Mouse (Mus musculus) G1E (cell line): Measurements from ENCODE around the gene H2-DMb2. TPM values are rescaled to one million over a fixed set of nuclear protein-coding genes. Genes with fewer than 3 reads are reported as not detected.

ENCODE experiments used
- ATAC-seq: 2 replicates; pipeline ENCODE4 v1.8.0; 2016; ENCODE audit warnings: mild to moderate bottlenecking; ENCODE audit not compliant: insufficient number of reproducible peaks, poor library complexity, low FRiP score, severe bottlenecking; ENCODE audit errors: extremely low read depth
- DNase-seq: peaks from one replicate; pipeline ENCODE4 v3.0.0; 2012; ENCODE audit warnings: low spot score
- H3K27me3 ChIP-seq: 2 replicates; pipeline ENCODE4 v1.6.1; 2012; ENCODE audit warnings: mild to moderate bottlenecking, low read length, inconsistent platforms; ENCODE audit not compliant: insufficient read depth
- H3K36me3 ChIP-seq: replicated peaks from 2 replicates; pipeline ENCODE3; 2012; ENCODE audit warnings: mild to moderate bottlenecking, inconsistent platforms
- H3K4me1 ChIP-seq: 2 replicates; pipeline ENCODE4 v1.6.1; 2012; ENCODE audit warnings: low read depth, low read length, inconsistent platforms, mixed read lengths; ENCODE audit not compliant: insufficient read depth
- H3K4me3 ChIP-seq: 2 replicates; pipeline ENCODE4 v1.5.1; 2012; ENCODE audit warnings: low read depth, mild to moderate bottlenecking, inconsistent platforms, low read length, moderate library complexity, mixed read lengths
- H3K9me3 ChIP-seq: replicated peaks from 2 replicates; pipeline ENCODE4 v1.6.1; 2012; ENCODE audit warnings: inconsistent platforms
- CTCF ChIP-seq: IDR thresholded peaks from 2 replicates; pipeline ENCODE4 v1.5.1; 2012; ENCODE audit warnings: low read depth, low read length, inconsistent platforms, mixed read lengths
- GATA1 ChIP-seq: IDR thresholded peaks from 2 replicates; pipeline ENCODE4 v1.6.1; 2012; ENCODE audit warnings: borderline replicate concordance, low read length, inconsistent platforms, mixed read lengths
- GATA2 ChIP-seq: IDR thresholded peaks from 2 replicates; pipeline ENCODE4 v1.6.1; 2012; ENCODE audit warnings: low read depth, low read length, inconsistent platforms, borderline replicate concordance
- POLR2AphosphoS5 ChIP-seq: IDR thresholded peaks from 2 replicates; pipeline ENCODE4 v1.6.1; 2012; ENCODE audit warnings: low read depth, low read length, inconsistent platforms; ENCODE audit not compliant: insufficient replicate concordance
- TAL1 ChIP-seq: conservative IDR thresholded peaks from 2 replicates; pipeline ENCODE4 v1.6.1; 2012; ENCODE audit warnings: low read depth, low read length, inconsistent platforms, mixed read lengths
- polyA plus RNA-seq: library from polyadenylated mRNA; stranded (reverse); fragments of >175 nt; gene quantifications from 2 replicates; pipeline ENCODE4 v1.2.3, GENCODE M21; 2012
- total RNA-seq, 2 experiments: library from RNA; stranded (forward) in 1 of 2; stranded (reverse) in 1 of 2; fragments of 200-1000 nt in 1 of 2; fragments of >200 nt in 1 of 2; fragmentation: Nextera tagmentation in 1 of 2; gene quantifications; 2 replicates each; pipeline ENCODE4 v1.2.3; 2014 to 2017

H2-DMb2 gene
- total and polyA plus RNA-seq, 3 experiments = not detected

- Histone ChIP-seq H3K4me1 (peaks cover 28% of the 10 kb centered on the region), H3K36me3 (peaks cover 7% of the 10 kb centered on the region), H3K4me3 (no peak overlapping the region), H3K9me3 (no peaks in the 10 kb centered on the region), H3K27me3 (peaks cover 30% of the 10 kb centered on the region)
- TF ChIP-seq GATA1 (no peak), POLR2AphosphoS5 (no peak), CTCF (no peak), TAL1 (no peak), GATA2 (no peak)
- DNase-seq (no peak), ATAC-seq (no peak)
These were observed 57.8 kb downstream of the H2-DMb2 start for GRCm38 (mm10) chr17:34200772-34201505.

Other genes with a start within 250 kb of the H2-DMb2 start
Only the 20 nearest of the 31 such genes appear.
- 2,195 and 2,298 TPM in 2 replicates for gene Rps18, start 187.3 kb upstream of the H2-DMb2 start, total RNA-seq (2014; fragmentation: Nextera tagmentation)
- 1,704 and 1,830 TPM in 2 replicates for gene Rps18, start 187.3 kb upstream of the H2-DMb2 start, total RNA-seq (2017)
- 739 and 1,633 TPM in 2 replicates for gene Rps18, start 187.3 kb upstream of the H2-DMb2 start, polyA plus RNA-seq
- gene H2-K1, start 143.0 kb upstream of the H2-DMb2 start, total RNA-seq (2014; fragmentation: Nextera tagmentation) = not detected in 2 replicates
- gene H2-K1, start 143.0 kb upstream of the H2-DMb2 start, total RNA-seq (2017) = 0.16 and 0.23 TPM in 2 replicates
- gene H2-K1, start 143.0 kb upstream of the H2-DMb2 start, polyA plus RNA-seq = 0.58 and 0.74 TPM in 2 replicates
- 8.4 and 9.7 TPM in 2 replicates for gene Ring1, start 118.6 kb upstream of the H2-DMb2 start, total RNA-seq (2014; fragmentation: Nextera tagmentation)
- gene Ring1, start 118.6 kb upstream of the H2-DMb2 start, total RNA-seq (2017) = 10.9 and 13.1 TPM in 2 replicates
- 46.4 and 59.9 TPM in 2 replicates for gene Ring1, start 118.6 kb upstream of the H2-DMb2 start, polyA plus RNA-seq
- 77.5 and 87.1 TPM in 2 replicates for gene H2-Ke6, start 115.2 kb upstream of the H2-DMb2 start, total RNA-seq (2014; fragmentation: Nextera tagmentation)
- 44.7 and 45.9 TPM in 2 replicates for gene H2-Ke6, start 115.2 kb upstream of the H2-DMb2 start, total RNA-seq (2017)
- gene H2-Ke6, start 115.2 kb upstream of the H2-DMb2 start, polyA plus RNA-seq = 58.6 and 78.0 TPM in 2 replicates
- gene Slc39a7, start 111.6 kb upstream of the H2-DMb2 start, total RNA-seq (2014; fragmentation: Nextera tagmentation) = 16.9 and 17.5 TPM in 2 replicates
- 58.0 and 60.1 TPM in 2 replicates for gene Slc39a7, start 111.6 kb upstream of the H2-DMb2 start, total RNA-seq (2017)
- 66.0 and 98.1 TPM in 2 replicates for gene Slc39a7, start 111.6 kb upstream of the H2-DMb2 start, polyA plus RNA-seq
- 27.7 and 29.7 TPM in 2 replicates for gene Rxrb, start 111.5 kb upstream of the H2-DMb2 start, total RNA-seq (2014; fragmentation: Nextera tagmentation)
- 30.5 and 34.7 TPM in 2 replicates for gene Rxrb, start 111.5 kb upstream of the H2-DMb2 start, total RNA-seq (2017)
- 175 and 211 TPM in 2 replicates for gene Rxrb, start 111.5 kb upstream of the H2-DMb2 start, polyA plus RNA-seq
- gene Col11a2, start 103.9 kb upstream of the H2-DMb2 start, total RNA-seq (2014; fragmentation: Nextera tagmentation) = 0.45 and 0.92 TPM in 2 replicates
- gene Col11a2, start 103.9 kb upstream of the H2-DMb2 start, total RNA-seq (2017) = 0.58 and 1.6 TPM in 2 replicates
- 1.9 and 2.3 TPM in 2 replicates for gene Col11a2, start 103.9 kb upstream of the H2-DMb2 start, polyA plus RNA-seq
- not detected in 2 replicates for gene H2-Oa, start 51.0 kb upstream of the H2-DMb2 start, total RNA-seq (2014; fragmentation: Nextera tagmentation)
- 0.11 TPM in 1 of 2 replicates, not detected in the other for gene H2-Oa, start 51.0 kb upstream of the H2-DMb2 start, total RNA-seq (2017)
- not detected in 2 replicates for gene H2-Oa, start 51.0 kb upstream of the H2-DMb2 start, polyA plus RNA-seq
- gene H2-DMa, start 23.8 kb upstream of the H2-DMb2 start, total RNA-seq (2014; fragmentation: Nextera tagmentation) = 11.0 and 16.1 TPM in 2 replicates
- 2.8 and 3.8 TPM in 2 replicates for gene H2-DMa, start 23.8 kb upstream of the H2-DMb2 start, total RNA-seq (2017)
- gene H2-DMa, start 23.8 kb upstream of the H2-DMb2 start, polyA plus RNA-seq = 0.62 and 1.3 TPM in 2 replicates
- 336 and 447 TPM in 2 replicates for gene Brd2, start 20.7 kb upstream of the H2-DMb2 start, total RNA-seq (2014; fragmentation: Nextera tagmentation)
- gene Brd2, start 20.7 kb upstream of the H2-DMb2 start, total RNA-seq (2017) = 214 and 244 TPM in 2 replicates
- gene Brd2, start 20.7 kb upstream of the H2-DMb2 start, polyA plus RNA-seq = 198 and 298 TPM in 2 replicates
- gene H2-DMb1, start 9.8 kb downstream of the H2-DMb2 start, total RNA-seq (2014; fragmentation: Nextera tagmentation) = not detected in 2 replicates
- 0.41 and 0.44 TPM in 2 replicates for gene H2-DMb1, start 9.8 kb downstream of the H2-DMb2 start, total RNA-seq (2017)
- gene H2-DMb1, start 9.8 kb downstream of the H2-DMb2 start, polyA plus RNA-seq = 0.06 and 0.10 TPM in 2 replicates
- 6.5 and 6.8 TPM in 2 replicates for gene Tap1, start 44.2 kb downstream of the H2-DMb2 start, total RNA-seq (2014; fragmentation: Nextera tagmentation)
- gene Tap1, start 44.2 kb downstream of the H2-DMb2 start, total RNA-seq (2017) = 7.2 and 11.0 TPM in 2 replicates
- 7.4 and 7.6 TPM in 2 replicates for gene Tap1, start 44.2 kb downstream of the H2-DMb2 start, polyA plus RNA-seq
- gene Psmb9, start 44.5 kb downstream of the H2-DMb2 start, total RNA-seq (2014; fragmentation: Nextera tagmentation) = not detected in 2 replicates
- gene Psmb9, start 44.5 kb downstream of the H2-DMb2 start, total RNA-seq (2017) = 3.7 and 4.8 TPM in 2 replicates
- gene Psmb9, start 44.5 kb downstream of the H2-DMb2 start, polyA plus RNA-seq = 1.5 and 1.9 TPM in 2 replicates
- gene Psmb8, start 54.4 kb downstream of the H2-DMb2 start, total RNA-seq (2014; fragmentation: Nextera tagmentation) = not detected in 2 replicates
- 0.06 and 0.11 TPM in 2 replicates for gene Psmb8, start 54.4 kb downstream of the H2-DMb2 start, total RNA-seq (2017)
- gene Psmb8, start 54.4 kb downstream of the H2-DMb2 start, polyA plus RNA-seq = 0.15 and 0.25 TPM in 2 replicates
- 7.8 and 8.7 TPM in 2 replicates for gene Tap2, start 60.2 kb downstream of the H2-DMb2 start, total RNA-seq (2014; fragmentation: Nextera tagmentation)
- 12.0 and 13.4 TPM in 2 replicates for gene Tap2, start 60.2 kb downstream of the H2-DMb2 start, total RNA-seq (2017)
- 56.4 and 58.9 TPM in 2 replicates for gene Tap2, start 60.2 kb downstream of the H2-DMb2 start, polyA plus RNA-seq
- gene H2-Ob, start 95.6 kb downstream of the H2-DMb2 start, total RNA-seq (2014; fragmentation: Nextera tagmentation) = not detected in 2 replicates
- gene H2-Ob, start 95.6 kb downstream of the H2-DMb2 start, total RNA-seq (2017) = 0.11 TPM in 1 of 2 replicates, not detected in the other
- not detected in 2 replicates for gene H2-Ob, start 95.6 kb downstream of the H2-DMb2 start, polyA plus RNA-seq
- not detected in 2 replicates for gene H2-Ab1, start 114.4 kb downstream of the H2-DMb2 start, total RNA-seq (2014; fragmentation: Nextera tagmentation)
- gene H2-Ab1, start 114.4 kb downstream of the H2-DMb2 start, total RNA-seq (2017) = 0.27 and 0.29 TPM in 2 replicates
- 0.07 and 0.11 TPM in 2 replicates for gene H2-Ab1, start 114.4 kb downstream of the H2-DMb2 start, polyA plus RNA-seq
- not detected in 2 replicates for gene H2-Aa, start 144.5 kb downstream of the H2-DMb2 start, total RNA-seq (2014; fragmentation: Nextera tagmentation)
- gene H2-Aa, start 144.5 kb downstream of the H2-DMb2 start, total RNA-seq (2017) = 0.06 TPM in 1 of 2 replicates, not detected in the other
- not detected in 2 replicates for gene H2-Aa, start 144.5 kb downstream of the H2-DMb2 start, polyA plus RNA-seq
- gene H2-Eb1, start 162.6 kb downstream of the H2-DMb2 start, total RNA-seq (2014; fragmentation: Nextera tagmentation) = not detected in 2 replicates
- 0.12 TPM in 1 of 2 replicates, not detected in the other for gene H2-Eb1, start 162.6 kb downstream of the H2-DMb2 start, total RNA-seq (2017)
- gene H2-Eb1, start 162.6 kb downstream of the H2-DMb2 start, polyA plus RNA-seq = not detected in 2 replicates
- gene H2-Eb2, start 182.4 kb downstream of the H2-DMb2 start, total RNA-seq (2014; fragmentation: Nextera tagmentation) = not detected in 2 replicates
- 0.05 and 0.06 TPM in 2 replicates for gene H2-Eb2, start 182.4 kb downstream of the H2-DMb2 start, total RNA-seq (2017)
- not detected in 2 replicates for gene H2-Eb2, start 182.4 kb downstream of the H2-DMb2 start, polyA plus RNA-seq